Mouse (Mus musculus) urinary bladder, adult 18-20 months (tissue): ENCODE results near the gene Ppara.

Source experiments
- DNase-seq, 2 experiments: peaks; one replicate each; pipeline ENCODE4 v3.0.0; 2022; ENCODE audit warnings: low spot score in 2 of 2, mixed read lengths in 2 of 2

Ppara gene

GRCm38 (mm10) chr15:85802931-85803330, 68.1 kb downstream of the Ppara start:
- no peak for DNase-seq

GRCm38 (mm10) chr15:85806886-85807285, 72.1 kb downstream of the Ppara start:
- DNase-seq = no peak

GRCm38 (mm10) chr15:85807404-85807803, 72.6 kb downstream of the Ppara start:
- DNase-seq = no peak

GRCm38 (mm10) chr15:85808031-85808430, 73.2 kb downstream of the Ppara start:
- no peak for DNase-seq

GRCm38 (mm10) chr15:85808434-85808833, 73.7 kb downstream of the Ppara start:
- DNase-seq = no peak

DNA sequence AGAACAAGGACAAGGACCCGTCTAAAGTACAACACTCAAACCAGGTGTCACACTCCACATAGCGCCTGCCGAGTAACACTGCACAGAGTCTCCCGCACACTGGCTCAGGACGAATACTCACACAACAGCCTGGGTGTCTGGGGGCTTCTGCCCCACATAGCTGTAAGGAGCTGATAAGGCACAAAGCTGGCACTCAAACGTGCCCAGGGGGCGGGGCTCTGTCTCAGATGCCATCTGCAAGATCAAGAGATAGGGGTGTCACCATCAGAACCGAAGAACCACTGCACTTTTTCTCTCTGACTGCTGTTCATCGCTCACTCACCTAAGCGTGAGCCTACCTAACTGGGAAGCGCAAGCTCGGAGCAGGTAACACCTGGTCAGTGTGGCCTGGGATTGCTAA, 74.3 kb downstream of the Ppara start:
- no peak for DNase-seq

- DNase-seq = no peak
Measured at GRCm38 (mm10) chr15:85810462-85810805, 75.7 kb downstream of the Ppara start.

DNA sequence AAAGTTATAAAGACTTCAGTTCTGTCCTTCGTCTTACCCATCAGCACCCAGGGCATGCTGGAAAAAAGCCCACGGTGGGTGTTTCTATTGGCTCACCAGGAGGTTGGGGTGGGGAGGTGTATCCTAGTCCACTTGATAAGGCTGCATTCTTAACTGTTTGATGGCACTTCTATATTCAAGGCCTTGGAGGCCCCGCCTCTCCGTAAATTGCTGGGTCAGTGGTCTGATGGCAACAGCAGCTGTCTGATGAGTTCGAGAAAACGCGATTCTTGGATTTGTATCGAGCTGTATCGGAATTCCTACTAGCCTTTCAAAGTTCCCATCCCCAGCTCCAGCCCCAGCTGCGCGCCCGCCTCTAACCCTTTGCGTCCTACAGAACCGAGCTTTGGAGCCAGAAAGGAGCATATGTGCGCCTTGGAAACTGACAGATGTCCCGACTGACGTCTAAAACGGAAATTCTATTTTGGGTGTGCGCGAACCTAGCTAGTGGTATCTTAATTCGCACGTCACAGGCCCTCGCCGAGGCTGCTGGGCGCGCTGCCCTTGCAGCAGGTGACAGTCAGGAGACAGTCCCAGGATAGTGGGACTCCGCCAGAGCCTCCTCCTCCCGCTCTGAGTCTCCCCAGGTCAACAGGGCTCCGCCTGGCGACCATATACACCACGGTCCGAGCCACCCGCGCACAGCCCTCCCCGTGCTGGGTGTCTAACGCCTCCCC, 76.2 kb downstream of the Ppara start:
- peak; percentile 27 to 68 for DNase-seq

DNA sequence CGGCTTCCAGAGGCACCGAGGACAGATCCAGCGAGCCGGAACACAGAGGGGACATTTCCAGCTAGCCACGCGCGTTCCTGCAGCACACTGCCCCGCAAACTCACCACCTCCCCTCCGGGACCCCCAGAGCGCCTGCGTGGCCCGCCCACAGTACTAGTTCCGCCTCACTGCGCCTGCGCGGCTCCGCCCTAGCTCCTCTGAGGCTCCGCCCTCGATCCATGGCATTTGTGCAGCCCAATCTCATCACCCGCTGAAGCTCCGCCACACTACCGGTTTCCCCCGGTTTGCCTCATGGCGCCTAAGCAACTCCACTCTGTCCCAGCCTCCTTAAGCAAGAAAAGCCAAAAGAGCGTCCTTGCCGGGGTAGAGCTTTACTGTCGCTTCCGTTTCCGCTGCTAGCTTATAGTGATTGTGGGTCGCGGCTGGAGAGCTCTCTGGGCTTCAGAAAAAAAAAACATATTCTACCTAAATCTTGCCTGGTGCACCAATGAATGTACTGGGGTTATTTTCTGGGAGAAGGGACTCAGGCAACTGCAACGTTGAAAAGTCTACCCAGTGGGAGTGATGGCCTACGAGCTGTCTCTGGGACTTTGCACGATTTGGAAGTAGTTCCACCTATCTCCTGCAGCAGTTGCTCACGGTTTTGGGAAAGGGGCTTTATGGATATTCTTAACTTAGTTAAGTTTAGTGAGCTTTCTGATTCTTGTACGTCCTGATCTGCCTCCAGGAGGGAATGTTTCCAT, 76.9 kb downstream of the Ppara start, which contains the start of gene Cdpf1:
Gene Cdpf1, minus strand, starts transcription at position 163 of the 743 bp plus-strand sequence.
- peak; percentile 98 to 100 for DNase-seq

- DNase-seq = no peak
Measured at GRCm38 (mm10) chr15:85813428-85813827, 78.6 kb downstream of the Ppara start.

DNA sequence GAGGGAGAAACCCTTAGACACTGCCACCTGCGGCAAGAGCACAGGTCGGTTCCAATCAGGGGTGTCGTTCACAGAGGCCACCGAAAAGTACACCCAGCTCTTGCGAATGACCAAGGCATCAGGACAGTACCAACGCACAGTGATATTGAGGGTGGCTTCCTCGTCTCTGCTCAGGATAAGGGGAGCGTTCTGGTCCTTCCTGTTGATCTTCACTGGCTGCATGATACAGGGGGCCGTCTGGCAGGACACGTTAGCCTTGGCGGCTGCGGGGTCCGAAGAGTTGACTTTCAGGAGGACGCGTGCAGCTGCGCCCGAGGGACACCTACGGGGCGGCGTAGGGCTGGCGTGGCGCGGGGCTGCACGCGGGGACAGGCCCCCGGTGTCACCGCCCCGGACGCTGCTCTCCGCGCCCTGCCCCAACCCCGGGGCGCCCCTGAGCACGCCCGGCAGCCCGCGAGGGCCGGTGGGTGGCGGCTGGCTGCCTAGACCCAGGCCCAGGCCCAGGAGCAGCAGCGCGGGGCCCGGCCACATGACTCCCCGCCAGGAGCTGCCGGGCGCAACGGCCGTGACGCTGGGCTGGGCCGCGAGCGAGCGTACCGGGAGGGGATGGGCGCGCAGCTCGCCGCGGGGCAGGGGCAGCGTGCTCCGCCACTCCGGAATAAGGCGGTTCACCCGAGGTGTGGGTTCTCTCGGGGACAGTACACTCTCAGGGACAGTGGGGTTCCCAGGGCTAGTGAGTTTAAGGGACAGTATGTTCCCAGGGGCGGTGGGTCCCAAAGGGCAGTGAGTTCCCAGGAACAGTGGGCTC, 86.6 kb downstream of the Ppara start, which contains the start of gene Pkdrej:
Gene Pkdrej, minus strand, starts transcription at position 532 of the 808 bp plus-strand sequence.
- DNase-seq = no peak

GRCm38 (mm10) chr15:85822011-85822359, 87.2 kb downstream of the Ppara start:
- DNase-seq = no peak

DNA sequence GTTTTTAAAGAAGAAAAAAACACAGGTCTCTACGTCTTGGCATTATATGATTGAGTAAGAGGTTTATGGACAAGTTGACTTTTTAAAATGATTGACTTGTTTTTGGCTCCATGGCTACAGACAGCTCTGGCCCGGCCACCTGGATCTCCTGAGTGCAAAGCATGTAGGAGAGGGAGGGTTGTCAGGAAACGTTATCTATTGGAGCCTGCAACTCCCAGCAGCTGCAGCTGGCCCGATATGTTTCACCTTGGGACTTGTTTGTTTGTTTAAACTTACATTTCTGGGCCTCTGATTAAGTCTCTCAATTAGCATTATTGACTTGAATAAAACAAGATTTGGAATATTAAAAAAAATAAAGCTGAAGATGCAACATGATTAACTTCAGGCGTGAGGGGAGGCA, 91.9 kb downstream of the Ppara start:
- DNase-seq = no peak

DNA sequence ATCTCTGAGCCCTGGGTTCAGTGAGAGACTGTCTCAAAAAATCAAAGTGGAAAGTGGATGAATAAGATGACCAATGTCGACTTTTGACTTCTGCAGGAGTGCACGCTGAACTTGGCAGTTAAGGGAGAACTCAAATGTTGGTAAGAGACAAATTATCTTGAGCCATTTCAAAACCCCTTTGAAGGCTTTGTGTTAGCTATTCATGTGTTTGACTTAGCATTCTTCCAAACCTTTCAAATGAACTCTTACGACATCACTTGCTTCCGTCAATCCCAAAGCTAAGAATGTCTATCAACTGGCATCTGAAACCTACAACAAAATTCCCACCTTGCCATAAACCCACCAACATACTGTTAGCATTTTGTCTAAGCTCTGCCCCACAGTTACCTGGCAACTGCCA, 93.3 kb downstream of the Ppara start:
- DNase-seq = no peak

- DNase-seq = no peak
Measured at GRCm38 (mm10) chr15:85829470-85829869, 94.7 kb downstream of the Ppara start.

GRCm38 (mm10) chr15:85831954-85832590, 97.3 kb downstream of the Ppara start, which contains the start of gene Ttc38:
Gene Ttc38 (plus strand): TSS chr15:85832306.
- DNase-seq = peak; percentile 72 to 86

DNA sequence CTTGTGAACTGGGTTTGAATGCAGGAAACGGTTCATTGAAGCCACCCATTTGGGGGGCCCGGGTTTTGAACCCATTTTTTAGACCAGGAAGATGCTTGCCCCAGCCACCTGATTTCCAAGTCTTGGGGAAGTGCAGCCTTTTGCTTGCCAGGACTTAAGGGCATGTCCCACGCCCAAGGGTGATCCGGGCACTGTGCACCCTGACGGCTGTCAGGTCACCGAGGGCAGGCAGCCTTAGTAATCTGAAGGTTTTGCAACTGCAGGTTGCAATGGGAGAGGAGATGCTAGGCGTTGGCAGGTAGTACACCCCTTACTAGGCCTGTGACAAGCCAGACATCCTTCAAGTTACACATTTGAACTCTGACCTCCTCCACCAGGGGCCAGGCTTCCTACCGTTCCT, 97.8 kb downstream of the Ppara start:
- DNase-seq = no peak

DNA sequence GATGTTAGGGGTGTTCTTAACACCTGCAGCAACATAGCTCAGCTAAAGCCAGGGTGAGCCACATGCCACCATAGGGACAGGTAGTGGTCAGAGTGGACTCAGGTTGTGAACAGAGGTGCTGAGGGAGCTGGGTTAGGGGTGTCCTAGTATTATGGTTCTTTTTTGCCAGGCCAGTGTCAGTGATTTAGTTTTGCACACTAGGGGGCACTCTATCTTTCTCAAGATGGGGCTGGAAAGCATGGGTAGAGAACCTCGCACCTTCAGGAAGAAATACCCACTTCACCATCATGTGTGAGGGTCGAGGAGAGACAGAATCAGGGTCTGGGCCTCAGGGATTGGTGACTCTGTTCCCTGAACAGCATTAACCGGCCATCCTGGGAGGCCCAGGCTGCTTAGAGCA, 100.6 kb downstream of the Ppara start:
- no peak for DNase-seq

DNA sequence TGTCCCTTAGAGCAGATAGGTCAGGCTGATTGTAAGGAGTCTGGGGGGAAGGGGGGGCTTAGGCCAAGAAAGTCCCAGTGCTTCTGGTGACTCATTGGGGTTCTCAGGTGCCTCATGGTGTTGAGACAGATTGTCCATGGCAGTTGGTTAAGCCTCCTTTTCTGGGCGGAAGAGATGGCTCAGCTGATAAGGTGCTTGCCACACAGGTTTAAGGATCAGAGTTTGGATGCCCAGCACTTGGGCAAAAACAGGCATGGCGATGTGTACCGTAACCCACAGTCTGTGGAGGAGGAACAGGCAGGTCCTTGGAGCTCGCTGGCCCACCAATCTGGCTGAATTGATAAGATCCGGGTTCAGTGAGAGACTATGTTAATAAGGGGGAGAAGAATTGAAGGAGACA, 102.1 kb downstream of the Ppara start:
- peak; percentile 71 to 73 for DNase-seq

GRCm38 (mm10) chr15:85840983-85841382, 106.2 kb downstream of the Ppara start:
- no peak for DNase-seq

- no peak for DNase-seq
Measured at GRCm38 (mm10) chr15:85841796-85842360, 107.1 kb downstream of the Ppara start.

DNA sequence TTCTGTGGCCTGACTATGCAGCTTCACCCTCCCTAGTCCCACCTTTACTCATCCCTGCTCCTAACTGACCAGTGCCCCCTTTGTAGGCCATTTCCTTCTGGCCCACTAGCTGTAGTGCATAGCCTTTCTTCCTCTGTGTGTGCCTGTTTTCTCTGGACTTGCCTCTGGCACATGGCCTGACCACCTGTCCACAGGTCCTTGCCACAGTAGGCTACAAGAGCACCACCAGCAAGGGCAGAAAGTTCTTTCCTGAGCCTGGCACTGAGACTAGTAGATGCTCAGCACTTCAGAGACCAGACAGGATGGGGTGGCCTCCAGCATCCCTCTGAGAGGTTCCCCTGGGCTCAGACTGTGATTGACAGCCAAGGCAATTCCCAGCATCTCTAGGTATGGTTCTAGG, 110.3 kb downstream of the Ppara start:
- DNase-seq = no peak
